Mouse (Mus musculus) CH12.LX (cell line): ENCODE measurements around the gene Clec4b2.

Experiments used
- CTCF ChIP-seq, 2 experiments: IDR thresholded peaks in 1 of 2; conservative IDR thresholded peaks in 1 of 2; 2 replicates each; pipeline ENCODE4 v1.5.1; 2011 to 2012; ENCODE audit warnings: low read depth in 2 of 2, low read length in 2 of 2, improper control_type of control experiment in 1 of 2, inconsistent platforms in 1 of 2, mild to moderate bottlenecking in 1 of 2, moderate library complexity in 1 of 2
- E2F4 ChIP-seq: IDR thresholded peaks from 2 replicates; pipeline ENCODE4 v1.6.1; 2011; ENCODE audit warnings: low read depth, low read length, improper control_type of control experiment; ENCODE audit not compliant: insufficient replicate concordance
- EP300 ChIP-seq: IDR thresholded peaks from 2 replicates; pipeline ENCODE4 v1.6.1; 2011; ENCODE audit warnings: low read length, improper control_type of control experiment
- POLR2A ChIP-seq: IDR thresholded peaks from 2 replicates; pipeline ENCODE4 v1.6.1; 2011; ENCODE audit warnings: low read depth, mild to moderate bottlenecking, improper control_type of control experiment, low read length
- POLR2AphosphoS2 ChIP-seq: IDR thresholded peaks from 2 replicates; pipeline ENCODE4 v1.6.1; 2011; ENCODE audit warnings: low read depth, low read length, improper control_type of control experiment
- RAD21 ChIP-seq: IDR thresholded peaks from 2 replicates; pipeline ENCODE4 v1.6.1; 2011; ENCODE audit warnings: low read depth, mild to moderate bottlenecking, low read length, improper control_type of control experiment, moderate library complexity
- RCOR1 ChIP-seq: conservative IDR thresholded peaks from 2 replicates; pipeline ENCODE4 v1.6.1; 2012; ENCODE audit warnings: low read depth, mild to moderate bottlenecking, inconsistent platforms, low read length, improper control_type of control experiment

- TF ChIP-seq RAD21 (no peak), EP300 (no peak), CTCF (conservative IDR thresholded peaks at IDR 0.05 in 1 of 2, IDR thresholded peaks at IDR 0.05 in 1 of 2; ENCODE audit: low read depth in 2 of 2, low read length in 2 of 2) (no peak), POLR2AphosphoS2 (no peak), POLR2A (no peak), E2F4 (no peak), RCOR1 (no peak)
Measured at GRCm38 (mm10) chr6:123237582-123237981, 64.9 kb downstream of the Clec4b2 start.
